Mouse (Mus musculus): Measurements from ENCODE around the gene Itga1. TPM values are rescaled to one million over a fixed set of nuclear protein-coding genes. Genes with fewer than 3 reads are reported as not detected.
A peak's percentile ranks its signal among the peaks of the same experiment; 100 is the strongest.

The Itga1 gene
- polyA plus RNA-seq, 1 experiment: 8.6 TPM

DNA sequence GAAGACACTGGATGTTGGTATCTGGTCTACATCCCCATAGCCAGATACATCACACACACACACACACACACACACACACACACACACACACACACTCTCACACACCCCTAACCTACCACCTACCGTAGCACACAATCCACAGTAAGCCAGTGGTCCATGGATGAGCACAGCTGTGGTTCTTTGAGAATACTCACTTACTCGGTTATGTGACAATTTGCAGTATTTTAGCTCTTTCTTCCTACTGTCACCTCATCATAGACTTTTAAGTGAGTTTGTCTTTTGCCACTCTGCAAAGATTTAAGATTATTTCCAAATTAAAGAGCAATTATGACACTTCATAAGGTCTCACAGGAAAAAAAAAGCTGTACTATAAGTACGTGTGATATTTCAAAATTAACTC is 16.4 kb upstream of the Itga1 start:
- H3K36me3 ChIP-seq (ENCODE audit: control insufficient read depth, insufficient read depth, low read length): no peaks in the 10 kb centered on the region
- H3K4me3 ChIP-seq (ENCODE audit: control insufficient read depth, low read depth, low read length): no peak overlapping the region
- H3K27me3 ChIP-seq (ENCODE audit: control insufficient read depth, insufficient read depth, low read length): no peaks in the 10 kb centered on the region
- H3K4me1 ChIP-seq (ENCODE audit: control insufficient read depth, insufficient read depth, low read length): no peaks in the 10 kb centered on the region
- TF ChIP-seq POLR2A (IDR thresholded peaks at IDR 0.05; ENCODE audit: control insufficient read depth, low read depth, low read length) (no peak), CTCF (IDR thresholded peaks at IDR 0.05; ENCODE audit: control insufficient read depth, insufficient read depth, insufficient replicate concordance, low read depth, low read length) (no peak)
- no peak overlapping the region for H3K27ac ChIP-seq (ENCODE audit: control insufficient read depth, insufficient read depth, low read depth, low read length)

DNA sequence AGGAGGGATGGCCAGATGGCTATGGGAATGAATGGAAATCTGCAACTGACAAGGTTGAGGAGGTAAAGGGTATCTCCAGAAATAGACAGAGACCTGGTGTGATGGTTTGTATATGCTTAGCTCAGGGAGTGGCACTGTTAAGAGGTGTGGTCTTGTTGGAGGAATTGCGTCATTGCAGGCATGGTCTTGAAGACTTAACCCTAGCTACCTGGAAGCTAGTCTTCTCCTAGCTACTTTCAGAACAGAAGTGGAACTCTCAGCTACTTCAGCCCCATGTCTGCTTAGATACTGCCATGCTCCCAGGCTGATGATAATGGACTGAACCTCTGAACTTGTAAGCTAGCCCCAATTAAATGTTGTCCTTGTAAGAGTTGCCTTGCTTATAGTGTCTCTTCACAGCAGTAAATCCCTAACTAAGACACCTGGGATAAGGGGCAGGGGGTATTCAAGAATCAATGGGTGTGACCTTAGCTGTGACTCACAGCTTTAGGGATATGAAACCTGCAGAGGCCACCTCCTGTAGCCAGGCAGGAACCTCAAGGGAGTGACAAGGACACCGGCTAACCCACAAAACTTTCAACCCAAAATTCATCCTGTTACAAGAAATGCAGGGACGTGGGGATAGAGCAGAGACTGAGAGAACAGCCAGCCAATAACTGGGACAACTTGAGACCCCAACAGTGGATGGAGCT is 15.3 kb upstream of the Itga1 start:
- TF ChIP-seq CTCF (IDR thresholded peaks at IDR 0.05; ENCODE audit: control insufficient read depth, insufficient read depth, insufficient replicate concordance, low read depth, low read length) (no peak), POLR2A (IDR thresholded peaks at IDR 0.05; ENCODE audit: control insufficient read depth, low read depth, low read length) (no peak)
- no peaks in the 10 kb centered on the region for H3K27me3 ChIP-seq (ENCODE audit: control insufficient read depth, insufficient read depth, low read length)
- no peaks in the 10 kb centered on the region for H3K36me3 ChIP-seq (ENCODE audit: control insufficient read depth, insufficient read depth, low read length)
- no peak overlapping the region for H3K27ac ChIP-seq (ENCODE audit: control insufficient read depth, insufficient read depth, low read depth, low read length)
- H3K4me1 ChIP-seq (ENCODE audit: control insufficient read depth, insufficient read depth, low read length): no peaks in the 10 kb centered on the region
- H3K4me3 ChIP-seq (ENCODE audit: control insufficient read depth, low read depth, low read length): no peak overlapping the region

DNA sequence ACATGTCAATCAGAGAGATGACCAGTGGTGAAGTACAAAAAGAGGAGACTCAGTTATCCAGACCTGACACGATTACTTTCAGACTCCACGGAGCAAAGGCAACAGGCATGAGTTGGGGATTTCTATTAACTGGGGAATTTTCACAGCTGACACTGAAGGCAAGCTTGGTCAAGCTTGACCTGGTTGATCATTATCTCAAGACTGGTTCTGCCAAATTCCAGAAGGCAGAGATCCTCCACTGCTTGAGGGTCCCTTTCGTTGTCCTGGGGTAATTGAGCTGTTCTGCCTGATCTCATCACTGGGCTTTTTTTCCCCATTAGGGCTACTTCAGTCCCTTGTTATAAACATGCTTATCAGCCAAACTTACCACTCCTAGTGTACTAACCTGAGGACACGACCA is 7.9 kb upstream of the Itga1 start:
- no peaks in the 10 kb centered on the region for H3K27me3 ChIP-seq (ENCODE audit: control insufficient read depth, insufficient read depth, low read length)

DNA sequence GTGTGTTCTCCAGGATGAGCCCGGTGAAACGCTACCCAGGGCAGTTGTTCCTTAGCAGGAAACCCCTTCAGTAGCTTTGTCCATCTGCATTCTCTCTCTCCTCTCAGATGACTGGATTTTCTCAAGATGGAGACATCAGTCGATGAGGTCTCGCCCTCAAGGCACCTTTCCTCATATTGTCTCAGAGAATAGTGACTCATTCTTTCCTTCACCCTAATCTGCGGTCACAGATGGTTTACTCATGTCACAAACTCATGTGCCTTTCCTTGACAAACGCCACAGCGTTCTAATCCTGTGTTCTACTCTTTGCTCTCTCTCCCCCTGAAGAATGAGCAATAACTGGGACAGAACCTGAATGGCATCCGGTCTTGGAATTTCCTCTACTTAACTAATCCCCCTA is 5.7 kb upstream of the Itga1 start:
- no peak overlapping the region for H3K4me3 ChIP-seq (ENCODE audit: control insufficient read depth, low read depth, low read length)
- no peak overlapping the region for H3K27ac ChIP-seq (ENCODE audit: control insufficient read depth, insufficient read depth, low read depth, low read length)
- no peaks in the 10 kb centered on the region for H3K27me3 ChIP-seq (ENCODE audit: control insufficient read depth, insufficient read depth, low read length)
- no peaks in the 10 kb centered on the region for H3K4me1 ChIP-seq (ENCODE audit: control insufficient read depth, insufficient read depth, low read length)
- no peaks in the 10 kb centered on the region for H3K36me3 ChIP-seq (ENCODE audit: control insufficient read depth, insufficient read depth, low read length)
- TF ChIP-seq POLR2A (IDR thresholded peaks at IDR 0.05; ENCODE audit: control insufficient read depth, low read depth, low read length) (no peak), CTCF (IDR thresholded peaks at IDR 0.05; ENCODE audit: control insufficient read depth, insufficient read depth, insufficient replicate concordance, low read depth, low read length) (no peak)

More for the DNA sequence above, 7.9 kb upstream of the Itga1 start:
- no peaks in the 10 kb centered on the region for H3K4me1 ChIP-seq (ENCODE audit: control insufficient read depth, insufficient read depth, low read length)
- TF ChIP-seq POLR2A (IDR thresholded peaks at IDR 0.05; ENCODE audit: control insufficient read depth, low read depth, low read length): no peak
- TF ChIP-seq CTCF (IDR thresholded peaks at IDR 0.05; ENCODE audit: control insufficient read depth, insufficient read depth, insufficient replicate concordance, low read depth, low read length): no peak
- H3K27ac ChIP-seq (ENCODE audit: control insufficient read depth, insufficient read depth, low read depth, low read length): no peak overlapping the region
- H3K36me3 ChIP-seq (ENCODE audit: control insufficient read depth, insufficient read depth, low read length): no peaks in the 10 kb centered on the region
- no peak overlapping the region for H3K4me3 ChIP-seq (ENCODE audit: control insufficient read depth, low read depth, low read length)

DNA sequence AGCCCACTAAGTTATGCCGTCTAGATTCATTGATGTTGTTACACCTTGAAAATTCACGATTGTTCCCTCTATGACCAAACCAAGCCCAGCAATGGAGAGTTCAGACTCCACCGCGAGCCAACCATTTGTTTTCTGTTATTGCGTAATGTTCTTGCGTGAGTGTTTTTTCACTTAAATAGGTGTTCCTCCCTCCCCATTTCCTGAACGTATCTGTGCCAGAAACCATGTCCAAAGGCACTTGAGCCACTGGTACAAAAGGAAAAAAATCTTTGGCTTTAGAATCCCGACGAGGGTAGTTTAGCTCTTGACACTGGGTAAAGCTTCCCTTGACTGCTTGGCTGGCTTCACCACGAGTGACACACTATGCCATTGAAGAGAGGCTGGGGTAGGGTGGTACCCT is 4.4 kb upstream of the Itga1 start:
- Histone ChIP-seq H3K27ac (ENCODE audit: control insufficient read depth, insufficient read depth, low read depth, low read length) (no peak overlapping the region), H3K4me3 (ENCODE audit: control insufficient read depth, low read depth, low read length) (no peak overlapping the region), H3K4me1 (ENCODE audit: control insufficient read depth, insufficient read depth, low read length) (peaks cover 4% of the 10 kb centered on the region; the same call in 1 of the 2 replicates), H3K36me3 (ENCODE audit: control insufficient read depth, insufficient read depth, low read length) (no peaks in the 10 kb centered on the region), H3K27me3 (ENCODE audit: control insufficient read depth, insufficient read depth, low read length) (no peaks in the 10 kb centered on the region)
- TF ChIP-seq POLR2A (IDR thresholded peaks at IDR 0.05; ENCODE audit: control insufficient read depth, low read depth, low read length) (no peak), CTCF (IDR thresholded peaks at IDR 0.05; ENCODE audit: control insufficient read depth, insufficient read depth, insufficient replicate concordance, low read depth, low read length) (no peak)

- no peak overlapping the region for H3K27ac ChIP-seq (ENCODE audit: control insufficient read depth, insufficient read depth, low read depth, low read length)
- H3K4me3 ChIP-seq (ENCODE audit: control insufficient read depth, low read depth, low read length): no peak overlapping the region
- no peaks in the 10 kb centered on the region for H3K36me3 ChIP-seq (ENCODE audit: control insufficient read depth, insufficient read depth, low read length)
- H3K4me1 ChIP-seq (ENCODE audit: control insufficient read depth, insufficient read depth, low read length): peaks cover 4% of the 10 kb centered on the region; the same call in 1 of the 2 replicates
- no peak for TF ChIP-seq CTCF (IDR thresholded peaks at IDR 0.05; ENCODE audit: control insufficient read depth, insufficient read depth, insufficient replicate concordance, low read depth, low read length)
- no peak for TF ChIP-seq POLR2A (IDR thresholded peaks at IDR 0.05; ENCODE audit: control insufficient read depth, low read depth, low read length)
- no peaks in the 10 kb centered on the region for H3K27me3 ChIP-seq (ENCODE audit: control insufficient read depth, insufficient read depth, low read length)
Observed at GRCm38 (mm10) chr13:115102754-115103153, 990 bp upstream of the Itga1 start.

- H3K4me3 ChIP-seq (ENCODE audit: control insufficient read depth, low read depth, low read length): no peak overlapping the region; the same call in 1 of the 2 replicates
- H3K27me3 ChIP-seq (ENCODE audit: control insufficient read depth, insufficient read depth, low read length): no peaks in the 10 kb centered on the region
- peaks cover 4% of the 10 kb centered on the region; the same call in 1 of the 2 replicates for H3K4me1 ChIP-seq (ENCODE audit: control insufficient read depth, insufficient read depth, low read length)
Observed at GRCm38 (mm10) chr13:115100381-115101177, 1.2 kb downstream of the Itga1 start.

More at GRCm38 (mm10) chr13:115100381-115101177, 1.2 kb downstream of the Itga1 start:
- peak overlapping the region; percentile 59; the same call in 1 of the 2 replicates for H3K27ac ChIP-seq (ENCODE audit: control insufficient read depth, insufficient read depth, low read depth, low read length)
- TF ChIP-seq POLR2A (IDR thresholded peaks at IDR 0.05; ENCODE audit: control insufficient read depth, low read depth, low read length) (no peak), CTCF (IDR thresholded peaks at IDR 0.05; ENCODE audit: control insufficient read depth, insufficient read depth, insufficient replicate concordance, low read depth, low read length) (no peak)
- H3K36me3 ChIP-seq (ENCODE audit: control insufficient read depth, insufficient read depth, low read length): no peaks in the 10 kb centered on the region

Data from testis, adult 2 months (tissue).